Mouse (Mus musculus): ENCODE measurements around the gene Sec24d.

- TF ChIP-seq CTCF (IDR thresholded peaks at IDR 0.05; ENCODE audit: borderline replicate concordance, control insufficient read depth, extremely low read depth, insufficient read depth, low read length, poor library complexity): no peak
- TF ChIP-seq POLR2A (IDR thresholded peaks at IDR 0.05; ENCODE audit: control insufficient read depth, extremely low read depth, insufficient read depth, low read length, poor library complexity): no peak
These were observed 63.0 kb downstream of the Sec24d start for GRCm38 (mm10) chr3:123330221-123330620.
